ENCODE assay signal across 8 mouse cellular contexts in genomic region chr19:6300402-6300841, GRCm38 (mm10). TPM values are rescaled to one million over a fixed set of nuclear protein-coding genes. Genes with fewer than 3 reads are reported as not detected.
DNase-seq lines count a peak whose midpoint lies in the region; ATAC-seq and TF ChIP-seq lines count a peak whose summit lies in the region.

No protein-coding gene starts in this region.

- ATAC-seq in heart, embryonic 13.5 days (ENCODE audit: extremely low read depth, insufficient number of reproducible peaks, low FRiP score, low TSS enrichment): no peak
- ATAC-seq in liver, embryonic 16.5 days (ENCODE audit: low read depth): peak; percentile 76

- 0 out of 2 replicates have a peak overlapping the region, but pooled peaks have one; percentile 15 for H3K9ac ChIP-seq in heart, embryonic 13.5 days
- peak overlapping the region; percentile 44 for H3K9ac ChIP-seq in liver, embryonic 16.5 days (ENCODE audit: low read depth, low read length)

- no peak for TF ChIP-seq CTCF in E14TG2a.4 (conservative IDR thresholded peaks at IDR 0.05; ENCODE audit: low read length)

- peaks cover 98% of the 10 kb centered on the region for H3K4me1 ChIP-seq in E14TG2a.4 (replicated peaks; ENCODE audit: low read depth, low read length)
- peaks cover 53% of the 10 kb centered on the region for H3K4me1 ChIP-seq in heart, embryonic 13.5 days
- peaks cover 90% of the 10 kb centered on the region for H3K4me1 ChIP-seq in liver, embryonic 16.5 days (ENCODE audit: control insufficient read depth, low read depth, low read length)

- H3K27me3 ChIP-seq in E14TG2a.4 (ENCODE audit: insufficient read depth, low read length): no peaks in the 10 kb centered on the region
- no peaks in the 10 kb centered on the region for H3K27me3 ChIP-seq in heart, embryonic 13.5 days (replicated peaks)
- no peaks in the 10 kb centered on the region for H3K27me3 ChIP-seq in liver, embryonic 16.5 days (ENCODE audit: control insufficient read depth, insufficient read depth, low read depth, low read length)

- H3K36me3 ChIP-seq in E14TG2a.4 (ENCODE audit: insufficient read depth, low read length): peaks cover 50% of the 10 kb centered on the region
- peaks cover 48% of the 10 kb centered on the region for H3K36me3 ChIP-seq in heart, embryonic 13.5 days
- peaks cover 23% of the 10 kb centered on the region for H3K36me3 ChIP-seq in liver, embryonic 16.5 days (ENCODE audit: control insufficient read depth, insufficient read depth)

- peak overlapping the region; percentile 47 for H3K4me2 ChIP-seq in heart, embryonic 13.5 days
- H3K4me2 ChIP-seq in liver, embryonic 16.5 days (ENCODE audit: low read depth, low read length): peak overlapping the region; percentile 41

- peak overlapping the region; percentile 39; the same call in 1 of the 2 replicates for H3K4me3 ChIP-seq in E14TG2a.4 (replicated peaks; ENCODE audit: low read length)
- H3K4me3 ChIP-seq in heart, embryonic 13.5 days: no peak overlapping the region
- H3K4me3 ChIP-seq in liver, embryonic 16.5 days (ENCODE audit: low read depth, low read length): peak overlapping the region; percentile 5

- no peaks in the 10 kb centered on the region for H3K9me3 ChIP-seq in E14TG2a.4 (ENCODE audit: low read length)
- H3K9me3 ChIP-seq in heart, embryonic 13.5 days: no peaks in the 10 kb centered on the region
- H3K9me3 ChIP-seq in liver, embryonic 16.5 days (replicated peaks; ENCODE audit: control insufficient read depth, low read length): no peaks in the 10 kb centered on the region

- H3K27ac ChIP-seq in heart, embryonic 13.5 days (replicated peaks): peak overlapping the region; percentile 70
- peak overlapping the region; percentile 96 for H3K27ac ChIP-seq in liver, embryonic 16.5 days (ENCODE audit: low read length)

- 51% methylated on average over 7 of the region's 7 CpGs for WGBS in heart, embryonic 13.5 days
- WGBS in liver, embryonic 16.5 days (ENCODE audit: insufficient replicate concordance): 26% methylated on average over 7 of the region's 7 CpGs

- DNase-seq in cerebellum, adult 9-10 months: peak; percentile 72
- no peak for DNase-seq in cerebellum, adult 11 months
- no peak for DNase-seq in embryo, embryonic 10.5 days (ENCODE audit: low spot score)
- no peak for DNase-seq in urinary bladder, postnatal 14 days (ENCODE audit: low spot score)
- no peak for DNase-seq in T-cell, adult 2 months (ENCODE audit: low spot score)

RNA-seq across cellular contexts. Expression of gene Cdc42bpg, which starts 5.8 kb away (rescaled TPM):
- polyA plus RNA-seq in heart, embryonic 13.5 days (2015; fragmentation: Nextera tagmentation; extraction: Ambion mirVana): 0.45 and 0.60 TPM in 2 replicates
- polyA plus RNA-seq in liver, embryonic 16.5 days (2015; fragmentation: Nextera tagmentation; extraction: Ambion mirVana): 0.34 and 0.40 TPM in 2 replicates

RNA-seq across cellular contexts. Expression of gene Ehd1, which starts 23.9 kb away (rescaled TPM):
- polyA plus RNA-seq in heart, embryonic 13.5 days (2015; fragmentation: Nextera tagmentation; extraction: Ambion mirVana): 70.0 and 72.4 TPM in 2 replicates
- polyA plus RNA-seq in liver, embryonic 16.5 days (2015; fragmentation: Nextera tagmentation; extraction: Ambion mirVana): 62.1 and 68.6 TPM in 2 replicates

RNA-seq across cellular contexts. Expression of gene Men1, which starts 34.4 kb away (rescaled TPM):
- polyA plus RNA-seq in heart, embryonic 13.5 days (2015; fragmentation: Nextera tagmentation; extraction: Ambion mirVana): 46.9 and 48.1 TPM in 2 replicates
- polyA plus RNA-seq in liver, embryonic 16.5 days (2015; fragmentation: Nextera tagmentation; extraction: Ambion mirVana): 19.5 and 21.0 TPM in 2 replicates

RNA-seq across cellular contexts. Expression of gene Map4k2, which starts 40.5 kb away (rescaled TPM):
- polyA plus RNA-seq in heart, embryonic 13.5 days (2015; fragmentation: Nextera tagmentation; extraction: Ambion mirVana): 12.5 and 13.5 TPM in 2 replicates
- polyA plus RNA-seq in liver, embryonic 16.5 days (2015; fragmentation: Nextera tagmentation; extraction: Ambion mirVana): 8.2 and 8.6 TPM in 2 replicates

RNA-seq across cellular contexts. Expression of gene Atg2a, which starts 59.0 kb away (rescaled TPM):
- polyA plus RNA-seq in heart, embryonic 13.5 days (2015; fragmentation: Nextera tagmentation; extraction: Ambion mirVana): 6.5 and 7.1 TPM in 2 replicates
- 4.9 and 6.1 TPM in 2 replicates for polyA plus RNA-seq in liver, embryonic 16.5 days (2015; fragmentation: Nextera tagmentation; extraction: Ambion mirVana)
